Mouse (Mus musculus): Measurements from ENCODE around the gene Ank. TPM values are rescaled to one million over a fixed set of nuclear protein-coding genes. Genes with fewer than 3 reads are reported as not detected.

Gene Ank
- polyA plus RNA-seq, 1 experiment from 2014 or later = 5.4 TPM

DNA sequence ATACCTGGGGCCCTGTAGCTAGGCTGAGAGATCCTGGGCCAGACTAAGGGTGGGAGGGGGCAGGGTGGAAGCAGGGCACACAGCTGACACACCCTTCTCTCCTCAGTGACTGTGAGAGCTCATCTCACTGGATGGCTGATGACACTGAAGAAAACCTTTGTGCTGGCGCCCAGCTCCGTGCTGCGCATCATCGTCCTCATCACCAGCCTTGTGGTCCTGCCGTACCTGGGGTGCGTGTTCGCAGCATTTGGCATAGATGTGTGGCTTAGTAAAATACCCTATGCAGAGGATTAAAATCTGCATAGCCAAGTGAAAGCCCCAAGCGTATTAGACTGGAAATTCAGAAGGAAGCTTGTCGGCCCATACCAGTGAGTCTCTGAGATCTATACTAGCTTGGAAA is 124.3 kb downstream of the Ank start:
- no peak for ATAC-seq (ENCODE audit: insufficient number of reproducible peaks, insufficient read depth, low FRiP score, low TSS enrichment, low read depth)
- peaks cover 43% of the 10 kb centered on the region for H3K36me3 ChIP-seq
- WGBS = 96% methylated on average over 9 of the region's 9 CpGs
- H3K4me2 ChIP-seq = no peak overlapping the region
- no peak overlapping the region for H3K4me3 ChIP-seq (replicated peaks)
- no peaks in the 10 kb centered on the region for H3K9me3 ChIP-seq
- no peak overlapping the region for H3K9ac ChIP-seq (replicated peaks)
- no peaks in the 10 kb centered on the region for H3K27me3 ChIP-seq
- H3K4me1 ChIP-seq (replicated peaks) = peaks cover 11% of the 10 kb centered on the region
- no peak overlapping the region for H3K27ac ChIP-seq

DNA sequence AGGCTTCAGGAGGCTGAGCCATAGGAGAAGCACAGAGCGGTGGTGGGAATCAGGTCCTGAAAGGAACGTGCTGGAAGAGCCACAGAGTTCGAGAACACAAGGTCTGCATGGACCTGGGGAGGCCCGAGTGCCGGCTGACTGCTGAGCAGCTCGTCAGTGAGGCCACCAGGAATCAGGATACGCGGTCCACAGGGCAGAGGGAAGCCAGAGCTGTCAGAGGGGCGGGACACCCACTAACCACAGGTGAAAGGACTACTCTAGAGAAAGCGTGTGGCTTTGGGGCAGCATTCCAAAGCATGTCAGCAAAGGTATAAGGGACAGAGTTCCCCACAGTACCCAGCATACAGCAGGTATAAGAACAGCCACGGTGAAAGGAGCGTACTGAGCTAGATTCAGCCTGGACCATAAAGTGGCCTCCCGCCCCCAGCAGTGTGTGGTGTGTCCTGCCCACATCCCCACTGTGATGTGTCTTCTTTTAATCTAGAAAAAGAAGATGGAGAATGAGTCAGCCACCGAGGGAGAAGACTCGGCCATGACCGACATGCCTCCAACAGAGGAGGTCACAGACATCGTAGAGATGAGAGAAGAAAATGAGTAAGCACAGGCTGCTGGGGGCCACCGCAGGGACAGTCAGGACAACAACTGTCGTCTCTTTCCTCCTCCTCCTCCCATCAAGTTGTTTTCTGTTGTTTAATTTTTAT is 126.3 kb downstream of the Ank start:
- WGBS = 94% methylated on average over 19 of the region's 19 CpGs
- H3K4me2 ChIP-seq = no peak overlapping the region
- peaks cover 43% of the 10 kb centered on the region for H3K36me3 ChIP-seq
- peaks cover 12% of the 10 kb centered on the region for H3K4me1 ChIP-seq (replicated peaks)
- no peak overlapping the region for H3K4me3 ChIP-seq (replicated peaks)
- no peak overlapping the region for H3K9ac ChIP-seq (replicated peaks)
- H3K27me3 ChIP-seq = no peaks in the 10 kb centered on the region
- no peak for ATAC-seq (ENCODE audit: insufficient number of reproducible peaks, insufficient read depth, low FRiP score, low TSS enrichment, low read depth)
- no peak overlapping the region for H3K27ac ChIP-seq
- H3K9me3 ChIP-seq = no peaks in the 10 kb centered on the region

DNA sequence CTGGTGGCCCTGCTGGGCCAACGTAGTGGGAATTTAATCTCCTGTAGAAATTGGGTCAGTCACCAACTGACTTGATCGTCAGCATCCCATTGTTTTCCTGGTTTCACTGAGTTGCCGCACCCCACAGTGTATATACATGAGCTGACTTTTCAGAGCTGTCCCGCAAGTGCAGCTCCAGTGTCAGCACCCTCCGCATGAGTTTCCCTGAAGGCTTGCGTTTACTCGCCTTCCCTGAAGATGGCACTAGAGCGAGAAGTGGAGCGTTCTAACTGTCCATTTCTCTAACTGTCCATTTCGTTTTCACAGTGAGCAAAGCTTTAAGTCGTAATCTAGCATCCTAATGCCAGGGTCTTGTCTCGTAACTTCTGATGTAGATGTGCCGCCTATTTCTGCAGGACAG is 127.2 kb downstream of the Ank start:
- H3K4me1 ChIP-seq (replicated peaks) = peaks cover 16% of the 10 kb centered on the region
- 86% methylated on average over 13 of the region's 13 CpGs for WGBS
- no peak for ATAC-seq (ENCODE audit: insufficient number of reproducible peaks, insufficient read depth, low FRiP score, low TSS enrichment, low read depth)
- H3K36me3 ChIP-seq = peaks cover 45% of the 10 kb centered on the region
- H3K4me3 ChIP-seq (replicated peaks) = no peak overlapping the region
- no peaks in the 10 kb centered on the region for H3K9me3 ChIP-seq
- H3K27me3 ChIP-seq = no peaks in the 10 kb centered on the region
- no peak overlapping the region for H3K4me2 ChIP-seq
- H3K27ac ChIP-seq = no peak overlapping the region
- no peak overlapping the region for H3K9ac ChIP-seq (replicated peaks)

DNA sequence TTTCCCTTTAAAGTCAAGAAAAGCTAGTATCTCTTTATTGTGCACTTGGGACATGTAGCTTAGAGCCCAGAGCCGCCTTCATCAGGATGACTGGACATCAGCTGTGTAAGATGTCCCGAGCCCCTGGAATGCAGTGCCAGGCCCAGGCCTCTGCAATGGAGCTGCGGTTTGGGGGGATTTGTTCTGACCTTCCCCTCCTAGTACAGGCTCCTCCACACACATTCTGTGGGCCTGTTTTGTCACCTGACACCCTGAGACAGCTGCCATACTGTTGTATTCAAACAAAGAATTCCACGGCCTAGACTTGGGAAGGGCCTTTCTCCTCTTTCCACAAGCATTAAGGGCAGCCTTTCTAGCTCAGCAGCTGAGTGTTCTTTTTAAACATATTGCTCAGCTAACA is 128.5 kb downstream of the Ank start:
- WGBS = 37% methylated on average over 4 of the region's 4 CpGs
- Histone ChIP-seq H3K27ac (peak overlapping the region; percentile 87), H3K27me3 (no peaks in the 10 kb centered on the region), H3K4me2 (no peak overlapping the region), H3K4me1 (replicated peaks) (peaks cover 23% of the 10 kb centered on the region), H3K4me3 (replicated peaks) (no peak overlapping the region), H3K9me3 (no peaks in the 10 kb centered on the region), H3K9ac (replicated peaks) (no peak overlapping the region), H3K36me3 (peaks cover 46% of the 10 kb centered on the region)
- ATAC-seq (ENCODE audit: insufficient number of reproducible peaks, insufficient read depth, low FRiP score, low TSS enrichment, low read depth) = 0 out of 2 replicates have a peak, but pooled peaks have one; percentile 60

DNA sequence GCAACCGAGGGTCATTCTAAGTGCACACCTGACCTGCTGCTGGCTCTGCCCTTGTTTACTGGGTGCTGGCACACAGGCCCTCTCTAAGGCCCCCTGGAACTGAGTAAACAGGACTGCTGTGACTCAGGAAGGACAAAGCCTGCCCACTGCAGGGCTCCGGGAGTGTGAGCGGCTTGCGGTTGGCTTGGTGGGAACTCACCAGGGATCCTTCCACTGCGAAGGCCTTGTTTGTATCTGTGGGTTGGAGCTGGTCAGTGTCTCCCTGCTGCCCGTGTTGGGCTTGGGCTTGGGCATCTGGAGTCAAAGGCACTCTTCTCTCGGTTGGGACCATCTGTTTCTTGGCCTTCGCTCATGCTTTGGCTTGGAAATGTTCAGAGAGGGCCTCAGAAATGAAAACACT is 129.1 kb downstream of the Ank start:
- no peak; the same call in 1 of the 2 replicates for ATAC-seq (ENCODE audit: insufficient number of reproducible peaks, insufficient read depth, low FRiP score, low TSS enrichment, low read depth)
- Histone ChIP-seq H3K36me3 (peaks cover 45% of the 10 kb centered on the region), H3K9ac (replicated peaks) (no peak overlapping the region), H3K9me3 (no peaks in the 10 kb centered on the region), H3K4me2 (no peak overlapping the region), H3K27ac (peak overlapping the region; percentile 87), H3K27me3 (no peaks in the 10 kb centered on the region), H3K4me1 (replicated peaks) (peaks cover 23% of the 10 kb centered on the region), H3K4me3 (replicated peaks) (no peak overlapping the region)
- WGBS = 61% methylated on average over 8 of the region's 8 CpGs

DNA sequence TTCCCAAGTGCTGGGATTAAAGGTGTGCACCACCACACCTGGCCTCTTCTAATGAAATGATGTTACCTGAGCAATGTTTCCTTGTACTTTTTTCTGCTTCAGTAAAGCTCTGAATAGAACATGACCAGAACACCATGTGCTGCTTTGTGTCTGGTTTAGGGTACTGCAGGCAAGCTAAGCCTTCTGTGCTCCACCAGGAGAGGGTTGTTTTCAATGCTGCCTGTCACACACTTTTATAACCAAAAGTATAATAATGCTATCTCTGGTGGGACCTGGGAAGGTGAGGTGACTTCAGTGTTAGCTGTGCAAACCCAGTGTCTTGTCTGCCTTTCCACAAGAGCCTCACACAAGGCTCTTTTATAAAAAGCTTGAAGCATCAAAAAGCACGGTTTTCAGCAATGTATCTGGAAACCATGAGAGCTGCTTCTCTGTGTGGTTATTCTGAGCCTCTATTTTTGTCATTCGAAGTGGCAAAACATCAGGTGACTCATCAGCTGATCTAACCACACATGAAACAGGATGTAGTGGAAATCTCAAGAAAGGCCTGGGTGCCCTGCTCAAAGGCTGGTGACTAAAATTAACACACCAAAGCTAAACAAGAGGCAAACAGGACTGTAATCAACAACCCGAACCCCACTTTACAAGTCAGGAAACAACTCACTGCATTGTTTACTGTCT is 130.1 kb downstream of the Ank start:
- H3K4me3 ChIP-seq (replicated peaks) = no peak overlapping the region
- H3K27me3 ChIP-seq = no peaks in the 10 kb centered on the region
- no peak overlapping the region for H3K9ac ChIP-seq (replicated peaks)
- H3K4me2 ChIP-seq = no peak overlapping the region
- no peaks in the 10 kb centered on the region for H3K9me3 ChIP-seq
- peaks cover 23% of the 10 kb centered on the region for H3K4me1 ChIP-seq (replicated peaks)
- peaks cover 44% of the 10 kb centered on the region for H3K36me3 ChIP-seq
- WGBS = 73% methylated on average over 3 of the region's 3 CpGs
- ATAC-seq (ENCODE audit: insufficient number of reproducible peaks, insufficient read depth, low FRiP score, low TSS enrichment, low read depth) = no peak
- no peak overlapping the region; the same call in 1 of the 2 replicates for H3K27ac ChIP-seq

DNA sequence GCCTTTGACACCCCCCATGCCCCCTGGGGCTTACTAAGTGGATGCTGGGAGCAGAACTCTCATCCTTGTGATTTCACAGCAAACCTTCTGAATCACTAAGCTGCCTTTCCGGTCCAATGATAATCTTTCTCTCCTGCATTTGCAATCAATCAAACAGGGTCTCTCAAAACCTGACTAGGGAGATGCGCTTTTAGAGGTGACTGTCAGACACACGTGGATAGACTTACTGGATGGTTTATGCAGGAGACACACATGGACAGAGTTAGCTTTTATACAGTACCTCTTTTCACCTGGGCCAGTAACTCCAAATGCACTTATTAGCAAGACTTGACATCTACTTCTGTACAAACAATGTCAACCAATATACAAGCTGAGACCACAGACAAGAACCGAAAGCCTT is 131.0 kb downstream of the Ank start:
- Histone ChIP-seq H3K4me1 (replicated peaks) (peaks cover 23% of the 10 kb centered on the region), H3K4me2 (no peak overlapping the region), H3K9me3 (no peaks in the 10 kb centered on the region), H3K36me3 (peaks cover 46% of the 10 kb centered on the region), H3K9ac (replicated peaks) (no peak overlapping the region), H3K4me3 (replicated peaks) (no peak overlapping the region), H3K27ac (no peak overlapping the region), H3K27me3 (no peaks in the 10 kb centered on the region)
- 93% methylated on average over 4 of the region's 4 CpGs for WGBS
- no peak for ATAC-seq (ENCODE audit: insufficient number of reproducible peaks, insufficient read depth, low FRiP score, low TSS enrichment, low read depth)

DNA sequence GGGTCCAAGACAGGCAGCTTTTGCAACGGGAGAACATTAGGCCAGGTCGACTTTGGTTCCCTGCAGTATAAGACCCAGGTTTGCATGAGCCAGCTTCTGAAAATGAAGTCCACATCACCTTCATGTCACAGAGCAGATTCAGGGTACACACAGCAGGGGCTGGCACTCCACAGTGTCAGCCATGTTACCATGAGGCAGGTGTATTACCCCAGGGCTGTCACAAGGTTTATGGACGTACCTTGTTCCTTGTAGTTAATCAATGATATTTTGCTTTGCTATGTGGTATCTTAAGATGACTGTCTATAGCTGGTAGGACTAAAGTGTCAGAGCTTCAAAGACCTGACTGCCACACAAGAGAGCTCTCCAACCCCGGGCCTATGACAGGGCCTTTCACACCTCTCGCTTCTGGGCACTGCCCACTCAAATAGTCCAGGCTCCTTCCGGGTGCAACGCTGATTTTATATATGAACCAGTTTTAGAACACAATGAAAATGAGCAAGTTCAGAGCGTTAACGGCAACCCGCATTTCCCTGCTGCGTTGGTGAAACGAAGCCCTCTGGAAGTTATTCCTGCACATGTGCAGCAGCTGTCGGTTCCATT is 132.4 kb downstream of the Ank start:
- Histone ChIP-seq H3K9ac (replicated peaks) (no peak overlapping the region), H3K27ac (no peak overlapping the region)
- ATAC-seq (ENCODE audit: insufficient number of reproducible peaks, insufficient read depth, low FRiP score, low TSS enrichment, low read depth) = no peak

DNA sequence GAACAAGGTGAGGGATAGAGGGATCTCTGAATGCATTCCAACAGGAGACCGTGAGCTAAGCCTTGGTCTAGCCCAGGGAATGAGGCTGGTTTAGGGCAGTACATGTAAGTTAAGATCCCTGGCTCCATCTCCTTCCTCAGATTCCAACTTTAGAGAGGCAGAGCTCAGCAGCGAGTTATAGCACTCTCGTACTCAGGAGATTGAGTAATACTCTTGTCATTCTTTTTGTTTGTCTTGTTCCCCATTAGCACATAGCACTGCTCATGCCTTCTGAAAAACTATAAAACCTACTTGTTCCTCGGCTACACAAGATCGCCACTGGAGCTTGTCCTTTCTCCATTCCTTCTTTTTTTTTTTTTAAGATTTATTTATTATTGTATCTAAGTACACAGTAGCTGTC is 134.0 kb downstream of the Ank start:
- H3K4me1 ChIP-seq (replicated peaks) = peaks cover 15% of the 10 kb centered on the region
- no peak overlapping the region for H3K27ac ChIP-seq
- H3K4me2 ChIP-seq = no peak overlapping the region
- H3K9me3 ChIP-seq = no peaks in the 10 kb centered on the region
- no peaks in the 10 kb centered on the region for H3K27me3 ChIP-seq
- ATAC-seq (ENCODE audit: insufficient number of reproducible peaks, insufficient read depth, low FRiP score, low TSS enrichment, low read depth) = no peak
- H3K4me3 ChIP-seq (replicated peaks) = no peak overlapping the region
- 93% methylated on average over 5 of the region's 5 CpGs for WGBS
- no peak overlapping the region for H3K9ac ChIP-seq (replicated peaks)
- peaks cover 41% of the 10 kb centered on the region for H3K36me3 ChIP-seq

More for the DNA sequence above, 132.4 kb downstream of the Ank start:
- peaks cover 23% of the 10 kb centered on the region for H3K4me1 ChIP-seq (replicated peaks)
- H3K36me3 ChIP-seq = peaks cover 38% of the 10 kb centered on the region
- no peak overlapping the region for H3K4me2 ChIP-seq
- 76% methylated on average over 13 of the region's 13 CpGs for WGBS
- H3K9me3 ChIP-seq = no peaks in the 10 kb centered on the region
- no peaks in the 10 kb centered on the region for H3K27me3 ChIP-seq
- H3K4me3 ChIP-seq (replicated peaks) = no peak overlapping the region

DNA sequence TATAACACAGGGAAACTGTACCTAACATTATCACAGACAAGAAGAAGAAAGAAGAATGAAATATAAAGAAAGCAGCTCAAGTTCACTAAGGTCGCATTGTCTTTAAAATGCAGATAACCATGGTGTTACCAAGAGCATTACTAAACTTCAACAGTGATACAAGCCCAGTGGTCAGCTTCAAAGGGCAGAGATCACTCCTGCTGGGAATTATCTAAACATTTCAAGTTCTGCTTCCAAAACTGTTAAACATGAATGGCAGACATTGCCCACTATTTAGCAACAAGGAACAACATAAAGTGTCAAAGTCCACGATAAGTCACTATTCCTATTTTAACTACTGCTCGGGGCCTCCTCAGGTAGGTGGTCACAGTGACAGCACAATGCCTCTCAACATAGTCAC is 138.1 kb downstream of the Ank start:
- Histone ChIP-seq H3K27me3 (no peaks in the 10 kb centered on the region), H3K9ac (replicated peaks) (no peak overlapping the region), H3K4me3 (replicated peaks) (no peak overlapping the region), H3K9me3 (no peaks in the 10 kb centered on the region), H3K4me1 (replicated peaks) (peaks cover 12% of the 10 kb centered on the region), H3K36me3 (peaks cover 47% of the 10 kb centered on the region), H3K27ac (no peak overlapping the region), H3K4me2 (no peak overlapping the region)
- no peak for ATAC-seq (ENCODE audit: insufficient number of reproducible peaks, insufficient read depth, low FRiP score, low TSS enrichment, low read depth)
- WGBS = 89% methylated on average over 3 of the region's 3 CpGs

DNA sequence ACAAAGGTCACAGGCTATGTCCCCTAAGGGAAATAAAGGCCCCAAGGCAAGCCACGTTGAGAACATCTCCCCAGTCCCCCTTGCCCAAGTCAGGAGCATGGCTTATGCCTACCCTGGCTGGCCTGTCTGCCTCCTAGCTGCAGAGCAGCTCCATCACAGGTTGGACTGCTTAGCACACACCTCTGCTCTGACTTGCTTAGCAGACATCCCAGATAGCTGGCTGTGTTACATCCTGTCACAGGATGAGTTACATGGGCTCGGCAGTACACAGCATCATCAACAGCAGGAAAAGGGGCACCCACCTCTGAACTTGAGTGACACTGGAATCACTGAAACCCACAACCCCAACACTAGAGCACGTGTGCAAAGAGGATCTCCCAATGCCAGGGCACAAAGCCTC is 138.8 kb downstream of the Ank start:
- no peak for ATAC-seq (ENCODE audit: insufficient number of reproducible peaks, insufficient read depth, low FRiP score, low TSS enrichment, low read depth)
- Histone ChIP-seq H3K27me3 (no peaks in the 10 kb centered on the region), H3K27ac (no peak overlapping the region), H3K36me3 (peaks cover 45% of the 10 kb centered on the region), H3K4me2 (no peak overlapping the region), H3K9ac (replicated peaks) (no peak overlapping the region), H3K4me1 (replicated peaks) (peaks cover 14% of the 10 kb centered on the region), H3K4me3 (replicated peaks) (no peak overlapping the region), H3K9me3 (no peaks in the 10 kb centered on the region)
- 70% methylated on average over 3 of the region's 3 CpGs for WGBS

Data from limb, embryonic 12.5 days (tissue).